Mouse (Mus musculus): Measurements from ENCODE around the gene Syt8.
"Not testable (repeated sequence)": the region's sequence is repeated elsewhere in the genome, so short reads cannot be mapped to it uniquely, and the experiment has no call there.

The Syt8 gene

GRCm38 (mm10) chr7:142434137-142434865 lies at the start of gene Syt8:
Gene Syt8, plus strand, starts transcription at chr7:142434850.
- DNase-seq (ENCODE audit: low spot score in 2 of 2): no peak

GRCm38 (mm10) chr7:142385742-142386403 lies 48.8 kb upstream of the Syt8 start:
- no peak for DNase-seq (ENCODE audit: low spot score in 2 of 2)

GRCm38 (mm10) chr7:142386621-142387201 lies 47.9 kb upstream of the Syt8 start:
- DNase-seq (ENCODE audit: low spot score in 2 of 2): no peak

GRCm38 (mm10) chr7:142387419-142388148 lies 47.1 kb upstream of the Syt8 start, which contains the start of gene Ctsd:
Gene Ctsd, minus strand, starts transcription at chr7:142388038.
- peak; percentile 98 for DNase-seq (ENCODE audit: low spot score in 2 of 2)

GRCm38 (mm10) chr7:142388198-142388597 lies 46.5 kb upstream of the Syt8 start:
- DNase-seq (ENCODE audit: low spot score in 2 of 2): no peak

GRCm38 (mm10) chr7:142388740-142389139 lies 45.9 kb upstream of the Syt8 start:
- no peak for DNase-seq (ENCODE audit: low spot score in 2 of 2)

- no peak for DNase-seq (ENCODE audit: low spot score in 2 of 2)
Observed at GRCm38 (mm10) chr7:142389961-142390650, 44.5 kb upstream of the Syt8 start.

GRCm38 (mm10) chr7:142391108-142391507 lies 43.5 kb upstream of the Syt8 start:
- no peak for DNase-seq (ENCODE audit: low spot score in 2 of 2)

- no peak for DNase-seq (ENCODE audit: low spot score in 2 of 2)
Observed at GRCm38 (mm10) chr7:142391609-142392008, 43.0 kb upstream of the Syt8 start.

GRCm38 (mm10) chr7:142393191-142393590 lies 41.5 kb upstream of the Syt8 start:
- no peak for DNase-seq (ENCODE audit: low spot score in 2 of 2)

GRCm38 (mm10) chr7:142394261-142395190 lies 40.1 kb upstream of the Syt8 start:
- peak in 1 of 2 experiments; percentile 70 for DNase-seq (ENCODE audit: low spot score in 2 of 2)

GRCm38 (mm10) chr7:142395472-142395871 lies 39.2 kb upstream of the Syt8 start:
- DNase-seq (ENCODE audit: low spot score in 2 of 2): no peak

GRCm38 (mm10) chr7:142396611-142397010 lies 38.0 kb upstream of the Syt8 start:
- DNase-seq (ENCODE audit: low spot score in 2 of 2): no peak

- peak; percentile 43 to 60 for DNase-seq (ENCODE audit: low spot score in 2 of 2)
Observed at GRCm38 (mm10) chr7:142398052-142398451, 36.6 kb upstream of the Syt8 start.

GRCm38 (mm10) chr7:142399250-142399649 lies 35.4 kb upstream of the Syt8 start:
- no peak for DNase-seq (ENCODE audit: low spot score in 2 of 2)

- no peak for DNase-seq (ENCODE audit: low spot score in 2 of 2)
Observed at GRCm38 (mm10) chr7:142400112-142400749, 34.4 kb upstream of the Syt8 start.

GRCm38 (mm10) chr7:142400750-142401142 lies 33.9 kb upstream of the Syt8 start:
- DNase-seq (ENCODE audit: low spot score in 2 of 2): no peak

GRCm38 (mm10) chr7:142403591-142403990 lies 31.1 kb upstream of the Syt8 start:
- DNase-seq (ENCODE audit: low spot score in 2 of 2): no peak

- DNase-seq (ENCODE audit: low spot score in 2 of 2): not testable (repeated sequence)
Observed at GRCm38 (mm10) chr7:142405134-142405533, 29.5 kb upstream of the Syt8 start.

GRCm38 (mm10) chr7:142407935-142408334 lies 26.7 kb upstream of the Syt8 start:
- DNase-seq (ENCODE audit: low spot score in 2 of 2): no peak
